Mouse (Mus musculus) retina, postnatal 7 days (tissue): ENCODE data around the gene Zfyve9.
"Not testable (repeated sequence)": the region's sequence is repeated elsewhere in the genome, so short reads cannot be mapped to it uniquely, and the experiment has no call there.

Source experiments
- DNase-seq: peaks from one replicate; pipeline ENCODE4 v3.0.0-alpha.2; 2012; ENCODE audit warnings: low read depth, low spot score

Gene Zfyve9

DNA sequence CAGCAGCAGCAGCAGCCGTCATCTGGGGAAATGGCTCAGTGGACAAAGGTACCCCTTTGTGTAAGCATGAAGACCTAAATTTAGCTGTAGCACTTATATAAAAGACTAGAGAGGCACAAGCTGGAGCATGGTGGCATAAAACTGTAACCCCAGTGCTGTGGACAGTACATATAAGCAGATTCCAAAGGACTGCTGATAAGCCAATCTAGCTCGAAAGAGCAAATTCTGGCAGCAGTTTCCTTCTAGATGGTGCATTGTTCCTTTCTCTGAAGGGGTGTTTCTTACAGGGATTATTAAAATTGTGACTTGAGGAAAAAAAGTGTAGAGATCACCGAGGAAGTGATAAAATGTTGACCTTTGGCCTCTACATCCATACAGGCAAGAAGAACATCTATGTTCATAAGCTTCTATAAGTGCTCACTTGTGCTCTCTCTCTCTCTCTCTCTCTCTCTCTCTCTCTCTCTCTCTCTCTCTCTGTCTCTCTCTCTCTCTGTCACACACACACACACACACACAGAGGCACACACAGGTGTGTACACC is 59.3 kb downstream of the Zfyve9 start:
- DNase-seq, result no peak

DNA sequence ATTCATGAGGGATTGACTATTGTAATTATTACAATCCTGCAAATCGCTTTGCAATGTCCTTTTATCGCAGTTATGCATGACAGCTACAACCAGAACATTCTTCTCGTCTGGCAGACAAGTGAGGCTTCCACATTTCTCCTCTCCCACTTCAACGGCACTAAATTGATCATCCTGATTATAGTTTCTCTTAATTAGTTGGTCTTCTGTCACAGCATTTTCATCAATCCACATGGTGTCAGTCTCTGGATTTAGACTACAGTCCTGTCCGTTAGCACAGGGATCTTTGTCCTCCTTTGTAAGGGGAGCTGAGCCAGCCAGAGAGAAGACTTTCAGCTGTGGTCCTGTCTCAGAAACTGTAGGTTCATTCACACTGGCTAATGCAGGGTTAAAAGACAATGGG is 61.2 kb downstream of the Zfyve9 start, which contains the start of gene 3110021N24Rik:
Gene 3110021N24Rik, plus strand, starts transcription at position 301 of the 400 bp plus-strand sequence.
- no peak for DNase-seq

DNA sequence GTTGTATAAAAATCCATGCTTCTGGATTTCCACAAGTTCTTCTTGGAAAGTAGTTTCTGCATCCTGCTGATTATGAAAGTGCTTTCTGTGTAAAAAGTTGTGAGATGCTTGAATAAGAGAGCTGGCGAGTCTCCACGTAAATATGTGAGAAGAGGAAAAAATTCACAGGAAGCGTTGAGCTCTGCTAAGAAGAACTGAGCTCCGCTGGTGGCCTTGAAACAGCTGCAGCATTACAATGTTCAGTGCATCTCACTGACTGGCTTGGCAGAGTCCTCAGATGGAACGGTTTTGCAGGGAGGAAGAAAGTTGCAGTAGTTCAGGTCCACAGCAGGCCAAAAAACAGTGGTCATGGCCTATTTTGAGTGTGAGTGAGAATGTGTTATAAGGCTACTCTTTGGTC is 72.4 kb downstream of the Zfyve9 start:
- no peak for DNase-seq

DNA sequence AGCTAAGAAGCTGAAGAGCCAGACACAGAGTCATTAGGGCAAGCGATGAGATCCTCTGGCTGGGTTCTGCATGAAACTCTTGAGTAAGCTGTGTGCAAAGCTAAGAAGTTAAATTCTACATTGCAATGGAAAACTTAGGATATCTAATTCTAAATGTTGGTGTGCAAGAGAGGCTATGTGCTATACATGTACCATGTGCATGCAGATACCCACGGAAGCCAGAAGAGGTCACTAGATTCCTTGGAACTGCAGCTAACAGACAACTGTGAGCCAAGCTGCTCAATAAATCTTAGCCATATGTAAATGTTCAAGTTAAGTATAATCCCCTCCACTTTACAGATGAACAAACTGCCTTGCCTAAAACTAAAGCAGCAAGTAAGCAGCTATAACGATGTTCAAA is 83.7 kb downstream of the Zfyve9 start:
- peak; percentile 38 for DNase-seq

DNA sequence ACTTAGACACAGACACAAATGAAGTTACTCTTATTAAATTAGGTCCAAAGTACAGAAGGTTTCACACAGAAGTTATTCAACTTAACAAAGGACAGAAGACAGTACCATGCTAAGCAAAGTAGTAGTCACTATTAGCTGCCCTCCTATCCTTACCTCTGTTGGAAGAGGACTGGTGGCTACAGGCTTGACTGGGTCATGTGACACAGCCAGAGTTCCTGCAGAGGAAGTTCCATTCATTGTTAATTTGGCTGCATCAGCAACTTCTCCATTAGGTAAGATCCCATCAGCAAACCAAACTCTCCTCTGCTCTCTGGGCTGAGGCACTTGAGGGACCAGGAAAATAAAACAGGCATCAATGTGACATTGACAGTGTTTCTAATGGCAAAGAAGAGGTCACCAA is 89.1 kb downstream of the Zfyve9 start:
- DNase-seq, result no peak

DNA sequence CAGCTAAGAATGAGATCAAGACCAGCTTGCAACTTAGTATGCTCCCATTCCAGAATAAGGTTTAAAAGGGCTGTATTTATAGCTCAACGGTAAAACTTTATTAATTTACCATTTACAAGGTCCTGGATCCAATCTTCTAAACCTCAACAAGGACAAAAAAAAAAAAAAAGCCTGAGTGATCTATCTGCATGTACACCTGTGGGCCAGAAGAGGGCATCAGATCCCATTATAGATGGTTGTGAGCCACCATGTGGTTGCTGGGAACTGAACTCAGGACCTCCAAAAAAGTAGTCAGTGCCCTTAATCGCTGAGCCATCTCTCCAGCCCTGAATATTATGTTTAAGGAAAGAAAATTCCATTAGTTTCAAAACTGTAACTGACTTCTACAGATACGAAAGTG is 90.1 kb downstream of the Zfyve9 start:
- DNase-seq, result no peak

DNA sequence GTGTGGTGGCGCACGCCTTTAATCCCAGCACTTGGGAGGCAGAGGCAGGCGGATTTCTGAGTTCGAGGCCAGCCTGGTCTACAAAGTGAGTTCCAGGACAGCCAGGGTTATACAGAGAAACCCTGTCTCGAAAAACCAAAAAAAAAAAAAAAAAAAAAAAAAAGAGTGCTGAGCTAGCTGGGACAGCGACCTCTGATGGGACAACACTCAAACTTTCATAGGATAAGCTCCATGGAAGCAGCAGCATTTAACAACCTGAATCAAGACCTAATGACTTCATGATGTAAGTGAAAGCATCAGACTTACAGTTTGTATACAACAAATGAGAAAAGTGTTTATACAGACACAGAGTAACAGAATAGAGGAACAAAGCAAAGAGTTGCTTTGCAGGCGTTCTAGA is 93.5 kb downstream of the Zfyve9 start:
- not testable (repeated sequence) for DNase-seq

DNA sequence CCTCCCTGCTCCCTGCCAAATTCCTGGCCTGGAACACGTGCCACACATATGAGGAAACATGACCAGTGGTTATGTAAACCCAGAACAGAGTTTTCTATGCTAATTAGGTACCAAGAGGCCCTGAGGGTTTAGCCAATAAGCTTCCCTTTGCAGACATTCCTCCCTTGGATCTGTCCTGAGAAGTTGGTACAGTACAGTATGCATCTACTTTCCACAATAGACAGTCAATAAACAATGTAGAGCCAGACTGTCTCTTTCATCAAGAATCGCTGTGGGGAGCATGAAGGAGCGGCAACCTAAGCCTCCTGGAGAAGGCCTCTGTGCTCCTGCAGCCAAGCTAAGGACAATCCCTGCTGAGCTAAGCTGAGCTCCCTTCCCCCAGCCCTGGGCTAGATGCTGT is 94.4 kb downstream of the Zfyve9 start:
- DNase-seq, result no peak

DNA sequence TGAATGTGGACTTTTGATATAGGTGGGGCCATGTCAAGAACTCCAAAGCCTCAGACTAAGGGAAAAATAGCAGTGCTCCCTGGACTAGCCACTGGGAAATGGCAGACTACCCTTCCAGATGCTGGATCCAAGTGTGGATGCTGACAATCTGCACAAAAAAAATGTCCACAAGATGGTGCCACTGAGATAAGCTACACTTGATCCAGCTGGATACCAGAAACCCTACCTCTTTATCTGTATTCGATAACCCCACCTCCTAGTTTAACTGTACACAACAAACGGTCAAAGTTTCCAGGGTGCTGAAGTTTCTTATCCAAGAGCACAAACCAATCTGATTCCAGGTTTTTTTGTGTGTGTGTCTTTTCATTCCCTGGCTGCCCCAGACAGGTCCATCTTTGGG is 116.2 kb downstream of the Zfyve9 start:
- DNase-seq, result no peak

DNA sequence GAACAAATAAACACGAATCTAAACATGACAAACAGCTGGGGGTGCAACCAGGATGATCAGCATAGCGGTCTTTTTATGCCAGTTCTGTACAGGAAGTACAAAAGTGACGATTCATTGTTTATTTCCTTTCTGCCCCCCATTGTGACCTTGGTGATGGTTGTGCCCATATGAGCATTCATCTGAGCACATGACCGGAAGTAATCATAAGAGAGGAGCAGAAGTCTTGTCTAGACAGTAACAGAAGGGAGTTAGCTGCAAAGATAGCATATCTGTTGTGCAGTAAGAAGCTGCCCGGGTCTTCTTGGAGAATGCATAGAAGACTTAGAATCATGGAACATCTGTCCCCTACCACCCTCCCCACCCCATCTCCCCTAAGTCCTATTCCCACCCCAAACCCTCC is 141.8 kb downstream of the Zfyve9 start:
- no peak for DNase-seq

DNA sequence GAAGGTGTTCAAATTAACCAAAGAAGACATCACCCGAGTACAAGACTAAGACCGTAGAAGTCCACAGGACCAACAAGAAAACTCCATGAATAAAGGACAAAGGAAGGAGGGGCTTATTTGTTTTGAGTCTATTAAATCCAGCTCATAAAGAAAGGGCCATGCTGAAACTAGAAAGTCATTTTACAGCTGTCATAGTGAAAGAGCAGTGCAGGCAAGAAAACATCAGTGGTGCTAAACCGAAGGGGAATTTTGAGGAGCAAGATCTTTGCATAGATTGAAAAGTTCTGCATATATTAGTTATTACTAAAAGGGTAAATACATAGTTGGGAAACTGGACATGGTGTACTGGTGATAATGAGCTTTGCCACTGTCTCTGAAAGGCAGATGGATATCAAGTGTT is 142.9 kb downstream of the Zfyve9 start:
- DNase-seq, result no peak

DNA sequence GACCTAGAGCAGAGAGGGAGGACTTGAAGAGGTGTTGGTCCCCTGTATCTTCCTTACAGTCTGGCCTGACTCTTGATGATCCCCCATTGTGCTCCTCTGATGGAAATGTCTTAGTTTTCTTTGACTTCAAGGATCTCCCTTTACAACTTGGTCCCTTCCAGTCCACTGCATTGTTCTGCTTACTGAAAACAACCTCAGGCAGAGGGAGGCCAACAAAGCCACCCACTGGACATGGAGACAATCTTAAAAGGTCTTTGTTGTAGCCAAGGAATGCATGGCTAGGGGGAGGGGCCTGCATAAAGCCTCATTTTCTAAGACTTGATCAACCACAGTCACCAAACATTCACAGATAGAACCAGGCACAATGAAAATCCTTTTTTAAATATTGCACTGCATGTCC is 145.5 kb downstream of the Zfyve9 start:
- no peak for DNase-seq

DNA sequence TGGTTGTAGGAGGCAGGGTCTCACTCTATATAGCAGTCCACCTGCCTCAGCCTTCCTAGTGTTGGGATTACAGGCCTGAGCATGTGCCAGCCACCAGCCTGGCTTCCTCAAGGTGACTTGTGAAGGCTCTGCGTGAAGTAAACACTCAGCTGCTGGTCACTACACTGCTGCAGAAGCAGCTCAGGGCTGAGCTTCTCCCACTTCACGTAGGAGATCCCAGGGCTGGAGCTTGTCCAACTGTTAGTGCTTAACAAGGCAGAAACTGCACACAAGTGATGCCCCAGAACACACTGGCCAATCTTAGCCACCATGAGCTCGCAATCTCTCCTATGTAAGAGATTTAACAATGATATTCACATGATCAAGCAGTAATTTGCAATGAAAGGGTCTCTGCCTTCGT is 145.9 kb downstream of the Zfyve9 start:
- DNase-seq, result no peak

DNA sequence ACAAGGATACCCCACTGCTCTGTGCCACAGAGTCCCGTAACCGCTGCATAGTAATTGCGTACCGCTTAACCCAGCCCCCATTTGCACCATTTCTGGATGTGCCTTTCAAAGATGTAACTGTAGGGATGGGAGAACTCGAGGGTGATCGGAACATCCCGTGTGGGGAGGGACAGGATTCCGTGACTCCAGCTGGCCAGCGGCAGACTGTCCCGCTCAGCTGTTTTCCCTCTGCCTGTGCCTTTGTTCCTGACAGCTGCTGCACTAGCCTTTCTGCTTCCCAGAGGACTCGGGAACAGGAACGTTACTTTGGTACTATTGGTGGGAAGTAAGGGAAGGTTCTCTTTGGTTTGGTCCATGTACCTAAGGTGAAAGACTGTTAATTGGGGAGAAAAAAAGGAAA is 146.9 kb downstream of the Zfyve9 start:
- no peak for DNase-seq

DNA sequence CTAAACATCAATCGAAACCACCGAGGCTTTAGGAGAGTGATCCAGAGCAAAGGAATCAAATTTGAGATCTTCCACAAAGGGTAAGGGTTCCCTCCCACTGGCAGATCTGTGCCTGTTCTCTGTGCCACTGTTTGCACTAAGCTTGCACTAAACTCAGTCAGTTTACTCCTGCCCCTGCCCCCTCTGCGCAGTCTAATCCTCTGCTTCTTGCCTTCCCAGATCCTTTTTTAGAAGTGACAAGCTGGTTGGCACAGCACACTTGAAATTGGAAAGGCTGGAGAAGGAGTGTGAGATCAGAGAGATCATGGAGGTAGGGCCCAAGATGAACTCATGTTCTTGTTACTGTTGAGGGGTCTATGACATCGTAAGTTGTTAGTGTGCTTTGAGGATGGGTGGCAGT is 149.0 kb downstream of the Zfyve9 start:
- DNase-seq, result no peak

DNA sequence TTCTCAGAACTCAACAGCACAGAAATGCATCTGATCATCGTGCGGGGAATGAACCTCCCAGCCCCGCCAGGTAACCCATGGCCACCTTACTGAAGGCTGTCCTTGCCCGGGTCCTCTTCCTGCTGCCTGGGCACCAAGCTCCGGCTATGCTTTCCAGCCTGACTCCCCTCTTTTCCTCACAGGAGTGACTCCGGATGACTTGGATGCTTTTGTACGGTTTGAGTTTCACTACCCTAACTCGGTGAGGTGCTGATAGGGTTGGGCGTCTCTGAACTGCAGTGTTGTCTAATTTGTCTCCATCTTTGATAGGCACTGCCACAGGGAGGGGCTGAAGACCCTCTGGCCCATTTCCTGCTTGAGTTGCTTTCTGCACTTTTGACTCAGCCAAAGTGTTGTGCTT is 150.5 kb downstream of the Zfyve9 start:
- DNase-seq, result no peak

DNA sequence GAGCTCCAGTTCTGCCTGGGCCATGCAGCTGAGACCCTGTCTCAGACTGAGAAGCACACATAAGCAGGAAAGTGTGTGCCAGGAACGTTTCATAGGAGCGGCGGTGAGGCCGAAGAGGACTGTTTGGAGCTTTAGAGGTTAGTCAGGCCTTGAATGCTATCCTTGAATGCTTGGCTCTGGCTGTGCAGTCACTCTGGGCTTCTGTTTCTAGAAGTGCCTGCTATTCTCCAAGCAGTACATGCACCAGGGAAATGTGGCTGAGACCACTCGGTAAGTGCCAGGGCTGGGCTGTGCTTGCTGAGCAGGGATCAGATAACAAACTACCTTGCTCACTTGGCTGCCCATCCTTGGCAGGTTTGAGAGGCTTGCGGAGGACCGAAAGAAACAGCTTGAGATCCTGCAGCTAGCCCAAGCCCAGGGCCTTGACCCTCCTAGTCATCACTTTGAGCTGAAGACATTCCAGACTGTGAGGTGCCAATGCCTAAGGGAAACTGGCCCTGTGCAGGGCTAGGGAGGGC is 151.2 kb downstream of the Zfyve9 start:
- DNase-seq, result no peak

DNA sequence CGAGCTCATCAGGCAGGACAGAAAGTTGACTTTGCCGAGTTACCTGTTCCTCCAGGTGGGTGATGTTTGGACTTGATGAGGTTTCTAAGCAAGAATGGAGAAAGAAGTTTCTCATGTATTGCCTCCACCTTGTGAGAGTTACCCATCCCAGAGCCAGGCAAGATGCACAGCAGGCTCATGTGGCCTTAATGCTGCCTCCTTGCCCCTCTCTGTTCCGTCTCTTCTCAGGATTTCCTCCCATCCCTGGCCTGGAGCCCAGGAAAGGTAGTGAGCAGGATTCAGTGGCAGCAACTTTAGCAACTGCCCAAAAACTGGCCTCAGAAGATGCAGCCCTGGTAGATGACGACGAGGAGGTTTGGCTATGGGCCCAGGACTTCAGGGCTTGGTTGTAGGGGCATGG is 153.5 kb downstream of the Zfyve9 start:
- no peak for DNase-seq

DNA sequence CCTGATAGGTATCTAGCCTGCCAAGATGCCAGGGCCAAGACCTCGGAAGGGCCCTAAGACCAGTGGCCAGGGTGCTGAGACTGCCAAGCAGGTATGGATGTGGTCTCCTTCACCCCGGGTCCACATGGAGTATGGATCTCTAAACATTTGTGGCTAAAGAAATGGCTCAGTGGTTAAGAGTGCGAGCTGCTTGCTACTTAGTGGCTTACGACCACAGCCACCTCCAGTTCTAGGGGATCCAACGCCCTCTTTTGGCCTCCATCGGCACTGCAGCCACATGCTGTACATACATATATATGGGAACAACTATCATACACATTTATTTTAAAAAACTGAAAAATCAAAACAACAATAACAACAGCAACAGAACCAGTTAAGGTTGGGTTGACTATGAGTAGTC is 159.1 kb downstream of the Zfyve9 start:
- DNase-seq, result no peak

DNA sequence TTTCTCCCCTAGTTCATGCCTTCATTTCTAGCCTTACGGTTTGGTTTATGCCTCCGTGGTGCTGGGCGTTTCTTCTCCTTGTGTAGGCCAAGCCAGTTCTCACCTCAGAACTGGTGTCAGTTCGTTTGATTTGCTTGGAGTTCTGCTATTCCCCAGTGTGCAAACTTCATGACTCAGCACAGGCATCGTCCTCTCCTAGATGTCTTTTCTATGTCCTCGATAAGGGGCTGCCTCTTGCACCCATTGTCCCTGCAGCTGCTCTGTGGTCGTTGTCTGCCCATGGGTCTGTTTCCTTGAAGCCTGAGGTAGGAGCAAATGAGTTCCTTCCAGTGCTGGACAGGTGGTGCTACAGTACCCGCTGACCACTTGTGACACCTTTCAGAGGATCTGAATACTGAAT is 160.1 kb downstream of the Zfyve9 start:
- DNase-seq, result no peak

DNA sequence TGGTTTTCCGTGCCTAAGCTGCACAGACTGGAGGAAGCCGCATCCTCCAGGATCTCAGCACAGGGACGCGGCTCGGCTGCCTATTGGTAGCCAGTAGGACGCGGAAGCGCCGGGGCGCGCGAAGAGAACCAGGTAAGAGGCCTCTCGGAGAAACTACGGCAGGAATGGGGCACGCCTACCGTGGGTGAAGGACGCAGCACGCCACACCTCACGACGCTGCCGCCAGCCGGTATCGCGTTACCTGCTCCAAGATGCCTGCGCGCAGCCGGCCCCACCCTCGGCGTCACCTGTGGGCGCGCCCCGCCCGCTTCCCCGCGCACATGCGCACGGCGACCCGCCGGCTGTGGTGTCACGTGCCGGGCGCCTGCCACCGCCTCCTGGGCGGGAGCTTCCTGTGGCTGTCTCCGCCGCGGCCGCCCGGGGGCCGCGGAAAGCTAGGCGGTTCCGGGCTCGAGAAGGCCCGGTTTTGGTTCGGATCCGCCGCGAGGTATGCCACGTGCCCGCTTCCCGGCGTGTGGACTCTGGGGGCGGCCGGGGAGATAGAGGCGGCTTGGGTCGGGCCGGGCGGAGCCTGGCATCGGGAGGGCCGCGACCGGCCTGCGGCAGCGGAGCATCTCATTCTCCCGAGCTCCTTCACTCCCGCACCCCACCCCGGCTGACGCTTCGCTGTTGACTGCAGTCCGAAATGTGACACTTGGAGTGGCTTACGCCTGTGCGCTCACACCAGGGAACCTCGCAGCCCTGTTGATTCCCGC is 160.8 kb downstream of the Zfyve9 start, which contains the start of gene Cc2d1b:
Gene Cc2d1b, plus strand, starts transcription at position 354 of the 755 bp plus-strand sequence.
- DNase-seq, result peak; percentile 87

DNA sequence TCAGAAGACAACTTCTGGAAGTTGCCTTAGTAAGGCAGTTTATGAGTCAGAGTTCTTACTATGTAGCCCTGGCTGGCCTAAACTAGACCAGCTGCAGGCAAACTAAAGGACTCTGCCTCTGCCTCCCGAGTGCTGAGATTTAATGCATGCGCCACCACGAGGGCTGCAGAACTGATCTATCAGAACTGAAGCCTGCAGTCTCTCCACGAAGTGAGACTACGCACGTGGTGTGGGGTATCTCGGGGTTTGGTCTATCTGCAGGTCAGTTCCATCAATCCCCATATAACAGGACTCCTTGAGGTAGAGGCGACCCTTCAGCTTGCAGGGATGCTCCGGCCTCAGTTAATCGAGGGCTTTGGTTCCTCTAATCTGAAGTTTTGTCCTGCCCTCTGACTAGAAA is 161.4 kb downstream of the Zfyve9 start:
- peak; percentile 9 for DNase-seq

DNA sequence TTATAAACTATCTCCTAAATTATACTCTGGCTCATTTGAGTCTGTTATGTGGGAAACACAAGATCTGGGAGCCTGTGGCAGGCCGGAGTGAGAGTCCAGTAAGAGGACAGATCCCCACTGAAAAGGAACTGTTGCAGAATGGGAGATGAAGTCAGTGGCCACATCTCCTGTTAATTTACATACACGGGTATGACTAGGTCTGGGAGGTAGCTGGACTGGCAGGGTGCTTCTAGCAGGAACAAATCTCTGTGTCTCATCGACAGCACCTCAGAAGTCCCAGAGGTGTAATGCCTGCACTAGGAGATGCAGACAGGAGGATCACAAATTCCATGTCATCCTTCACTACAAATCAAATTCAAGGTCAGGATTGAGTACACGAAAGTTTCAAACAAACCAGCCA is 162.0 kb downstream of the Zfyve9 start:
- DNase-seq, result no peak
